Mouse (Mus musculus): ENCODE results near the gene Farp1. TPM values are rescaled to one million over a fixed set of nuclear protein-coding genes. Genes with fewer than 3 reads are reported as not detected.
A peak's percentile ranks its signal among the peaks of the same experiment; 100 is the strongest.

Gene Farp1
- polyA plus RNA-seq, 1 experiment from 2014 or later, result 25.0 TPM

DNA sequence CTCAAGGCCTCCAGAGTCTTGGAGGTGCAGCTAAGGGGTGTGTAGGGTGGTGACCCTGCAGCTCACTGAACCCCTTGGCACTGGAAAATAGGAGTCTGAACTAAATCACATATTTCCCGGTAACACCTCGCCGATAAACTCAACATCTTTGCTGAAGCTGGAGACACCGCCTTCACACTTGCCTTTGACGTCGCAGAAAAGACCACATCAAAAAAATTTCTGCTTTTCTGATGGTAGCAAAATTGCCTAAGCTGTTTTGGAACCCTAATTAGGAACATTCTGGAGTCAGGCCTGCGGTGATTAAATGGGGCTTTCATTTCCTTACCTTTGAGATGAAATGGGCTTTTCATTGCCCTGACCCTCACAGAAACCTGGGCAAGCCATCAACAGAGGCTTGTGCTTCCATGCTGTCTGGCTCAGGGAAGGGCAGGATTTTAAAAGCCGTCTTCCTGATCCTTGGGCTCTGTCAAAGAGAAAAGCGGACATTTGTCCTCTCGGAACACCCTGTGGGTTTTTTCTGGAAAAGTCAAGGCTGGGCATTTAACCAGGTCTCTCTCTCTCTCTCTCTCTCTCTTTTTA is 72.8 kb downstream of the Farp1 start:
- no peaks in the 10 kb centered on the region for H3K27me3 ChIP-seq
- H3K9ac ChIP-seq, result no peak overlapping the region
- 76% methylated on average over 10 of the region's 10 CpGs for WGBS
- peak overlapping the region; percentile 83 for H3K27ac ChIP-seq
- no peak for ATAC-seq (ENCODE audit: borderline replicate concordance, extremely low read depth, low FRiP score, low TSS enrichment)
- H3K4me1 ChIP-seq, result peaks cover 57% of the 10 kb centered on the region
- H3K4me2 ChIP-seq, result no peak overlapping the region
- H3K9me3 ChIP-seq, result no peaks in the 10 kb centered on the region
- H3K4me3 ChIP-seq, result no peak overlapping the region
- H3K36me3 ChIP-seq, result 0 out of 2 replicates have a peak, but pooled peaks cover 1% of the 10 kb centered on the region

- no peaks in the 10 kb centered on the region for H3K9me3 ChIP-seq
- H3K27me3 ChIP-seq, result no peaks in the 10 kb centered on the region
- ATAC-seq (ENCODE audit: borderline replicate concordance, extremely low read depth, low FRiP score, low TSS enrichment), result peak; percentile 31; the same call in 1 of the 2 replicates
- H3K4me2 ChIP-seq, result no peak overlapping the region; the same call in 1 of the 2 replicates
- H3K4me3 ChIP-seq, result no peak overlapping the region
- no peak overlapping the region for H3K9ac ChIP-seq
- peaks cover 55% of the 10 kb centered on the region for H3K4me1 ChIP-seq
- H3K36me3 ChIP-seq, result no peaks in the 10 kb centered on the region
- H3K27ac ChIP-seq, result peak overlapping the region; percentile 83
- WGBS, result 5% methylated on average over 8 of the region's 8 CpGs
Measured at GRCm38 (mm10) chr14:121108439-121109115, 73.6 kb downstream of the Farp1 start.

DNA sequence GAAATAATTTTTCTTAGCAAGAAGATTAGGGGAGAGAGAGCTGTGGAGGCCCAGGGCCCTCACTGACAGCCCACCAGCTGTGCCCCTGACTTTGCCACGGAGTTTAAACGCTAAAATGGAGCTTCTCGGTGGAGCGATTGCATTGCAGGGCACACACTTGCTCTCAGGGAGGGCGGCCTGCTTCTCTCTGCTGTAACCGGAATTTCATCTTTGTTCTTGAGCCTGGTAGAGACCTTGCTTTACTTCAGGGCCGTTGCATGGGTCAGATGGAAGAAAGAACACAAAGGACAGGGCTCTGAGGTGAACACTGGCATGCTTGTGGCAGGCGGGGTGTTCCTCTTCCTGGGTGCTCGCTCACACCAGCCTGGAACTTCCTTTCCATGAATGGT is 74.1 kb downstream of the Farp1 start:
- H3K9ac ChIP-seq, result no peak overlapping the region
- H3K36me3 ChIP-seq, result no peaks in the 10 kb centered on the region
- no peak overlapping the region; the same call in 1 of the 2 replicates for H3K4me2 ChIP-seq
- H3K4me1 ChIP-seq, result peaks cover 55% of the 10 kb centered on the region
- 23% methylated on average over 9 of the region's 9 CpGs for WGBS
- H3K9me3 ChIP-seq, result no peaks in the 10 kb centered on the region
- H3K4me3 ChIP-seq, result no peak overlapping the region
- no peaks in the 10 kb centered on the region for H3K27me3 ChIP-seq
- peak; percentile 19; the same call in 1 of the 2 replicates for ATAC-seq (ENCODE audit: borderline replicate concordance, extremely low read depth, low FRiP score, low TSS enrichment)
- H3K27ac ChIP-seq, result peak overlapping the region; percentile 83

DNA sequence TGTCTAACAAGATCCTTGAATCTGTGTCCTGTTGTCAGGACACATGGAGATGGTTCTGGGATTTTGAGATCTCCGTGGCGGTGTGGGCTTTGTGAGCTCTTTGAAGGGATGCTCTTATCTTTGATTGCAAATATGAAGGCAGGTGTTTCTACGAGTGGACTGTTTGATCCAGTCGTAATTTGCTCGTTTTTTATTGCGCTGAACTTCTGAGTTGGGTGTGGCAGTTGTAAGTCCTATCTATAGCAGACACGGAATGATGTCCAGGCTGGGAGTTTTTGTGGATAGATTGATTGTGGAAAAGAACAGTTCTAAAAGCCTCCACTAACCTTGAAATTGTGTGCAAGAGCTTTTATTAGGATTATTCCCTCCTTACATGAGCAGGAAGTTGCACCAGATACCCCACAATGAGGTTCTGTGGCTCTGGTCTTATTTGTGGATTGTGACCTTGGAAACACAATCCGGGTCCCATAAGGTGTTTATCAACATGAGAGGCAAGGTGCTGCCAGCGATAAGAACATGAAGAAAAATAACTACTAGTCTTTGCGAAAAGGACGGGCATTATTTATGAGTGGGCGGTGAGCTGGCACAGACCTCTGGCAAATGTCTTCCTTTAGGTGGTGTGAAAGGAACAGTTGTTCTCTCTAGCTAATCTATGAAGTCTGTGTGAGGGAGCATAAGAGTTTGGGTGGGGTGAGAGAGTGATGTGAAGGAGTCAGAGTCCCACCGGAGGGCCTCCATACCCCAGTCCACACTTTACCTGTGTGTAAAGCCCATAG is 75.7 kb downstream of the Farp1 start:
- WGBS, result 73% methylated on average over 13 of the region's 13 CpGs
- no peak overlapping the region for H3K27ac ChIP-seq
- no peaks in the 10 kb centered on the region for H3K27me3 ChIP-seq
- H3K36me3 ChIP-seq, result 0 out of 2 replicates have a peak, but pooled peaks cover 3% of the 10 kb centered on the region
- no peak overlapping the region for H3K4me3 ChIP-seq
- no peak overlapping the region for H3K9ac ChIP-seq
- ATAC-seq (ENCODE audit: borderline replicate concordance, extremely low read depth, low FRiP score, low TSS enrichment), result no peak
- H3K9me3 ChIP-seq, result no peaks in the 10 kb centered on the region
- peaks cover 42% of the 10 kb centered on the region for H3K4me1 ChIP-seq
- H3K4me2 ChIP-seq, result no peak overlapping the region

GRCm38 (mm10) chr14:121112061-121112460 is 77.1 kb downstream of the Farp1 start:
- 71% methylated on average over 8 of the region's 8 CpGs for WGBS
- Histone ChIP-seq H3K4me3 (no peak overlapping the region), H3K4me1 (peaks cover 29% of the 10 kb centered on the region), H3K9ac (no peak overlapping the region), H3K36me3 (0 out of 2 replicates have a peak, but pooled peaks cover 3% of the 10 kb centered on the region), H3K4me2 (no peak overlapping the region), H3K27me3 (no peaks in the 10 kb centered on the region), H3K27ac (no peak overlapping the region), H3K9me3 (no peaks in the 10 kb centered on the region)
- no peak for ATAC-seq (ENCODE audit: borderline replicate concordance, extremely low read depth, low FRiP score, low TSS enrichment)

DNA sequence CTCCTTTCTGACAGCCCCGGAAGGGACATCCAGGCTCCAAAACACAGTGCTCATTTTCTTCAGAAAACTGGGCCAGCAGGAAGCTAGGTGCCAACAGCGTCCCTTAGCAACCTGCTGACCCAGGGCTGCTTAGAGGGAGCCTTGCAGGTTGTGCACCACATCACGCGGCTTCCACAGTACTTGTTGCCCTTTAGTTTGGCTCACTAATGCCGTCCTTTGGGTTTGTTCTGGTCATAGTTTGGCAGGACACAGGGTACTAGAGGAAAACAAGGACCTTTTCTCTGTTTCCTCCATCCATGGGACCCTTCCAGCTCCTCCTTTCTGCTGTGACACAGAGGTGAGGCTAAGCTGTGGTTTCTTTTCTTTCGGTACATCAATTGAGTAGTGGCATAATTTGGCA is 78.8 kb downstream of the Farp1 start:
- WGBS, result 85% methylated on average over 6 of the region's 6 CpGs

GRCm38 (mm10) chr14:121116696-121117095 is 81.7 kb downstream of the Farp1 start:
- peaks cover 14% of the 10 kb centered on the region; the same call in 1 of the 2 replicates for H3K4me1 ChIP-seq
- 58% methylated on average over 4 of the region's 4 CpGs for WGBS
- no peak overlapping the region for H3K4me2 ChIP-seq

More for the DNA sequence above, 78.8 kb downstream of the Farp1 start:
- H3K27me3 ChIP-seq, result no peaks in the 10 kb centered on the region
- H3K4me3 ChIP-seq, result no peak overlapping the region
- H3K36me3 ChIP-seq, result 0 out of 2 replicates have a peak, but pooled peaks cover 3% of the 10 kb centered on the region
- no peak overlapping the region for H3K4me2 ChIP-seq
- H3K9me3 ChIP-seq, result no peaks in the 10 kb centered on the region
- ATAC-seq (ENCODE audit: borderline replicate concordance, extremely low read depth, low FRiP score, low TSS enrichment), result no peak
- H3K9ac ChIP-seq, result no peak overlapping the region
- peaks cover 18% of the 10 kb centered on the region for H3K4me1 ChIP-seq
- no peak overlapping the region for H3K27ac ChIP-seq

GRCm38 (mm10) chr14:121118860-121119259 is 83.9 kb downstream of the Farp1 start:
- no peaks in the 10 kb centered on the region for H3K27me3 ChIP-seq
- H3K4me1 ChIP-seq, result peaks cover 26% of the 10 kb centered on the region; the same call in 1 of the 2 replicates
- H3K4me3 ChIP-seq, result no peak overlapping the region
- no peak overlapping the region for H3K27ac ChIP-seq
- H3K9me3 ChIP-seq, result no peaks in the 10 kb centered on the region
- 0 out of 2 replicates have a peak, but pooled peaks cover 3% of the 10 kb centered on the region for H3K36me3 ChIP-seq
- WGBS, result 55% methylated on average over 7 of the region's 7 CpGs
- H3K4me2 ChIP-seq, result no peak overlapping the region
- ATAC-seq (ENCODE audit: borderline replicate concordance, extremely low read depth, low FRiP score, low TSS enrichment), result 0 out of 2 replicates have a peak, but pooled peaks have one; percentile 43
- H3K9ac ChIP-seq, result no peak overlapping the region

More at GRCm38 (mm10) chr14:121116696-121117095, 81.7 kb downstream of the Farp1 start:
- H3K4me3 ChIP-seq, result no peak overlapping the region
- H3K36me3 ChIP-seq, result 0 out of 2 replicates have a peak, but pooled peaks cover 3% of the 10 kb centered on the region
- ATAC-seq (ENCODE audit: borderline replicate concordance, extremely low read depth, low FRiP score, low TSS enrichment), result no peak
- no peak overlapping the region for H3K27ac ChIP-seq
- no peaks in the 10 kb centered on the region for H3K9me3 ChIP-seq
- H3K27me3 ChIP-seq, result no peaks in the 10 kb centered on the region
- no peak overlapping the region for H3K9ac ChIP-seq

- Histone ChIP-seq H3K4me1 (peaks cover 39% of the 10 kb centered on the region), H3K27me3 (no peaks in the 10 kb centered on the region), H3K4me3 (no peak overlapping the region), H3K4me2 (no peak overlapping the region), H3K36me3 (no peaks in the 10 kb centered on the region), H3K9ac (no peak overlapping the region), H3K27ac (no peak overlapping the region), H3K9me3 (no peaks in the 10 kb centered on the region)
- ATAC-seq (ENCODE audit: borderline replicate concordance, extremely low read depth, low FRiP score, low TSS enrichment), result no peak
- 43% methylated on average over 3 of the region's 3 CpGs for WGBS
Measured at GRCm38 (mm10) chr14:121121664-121122063, 86.7 kb downstream of the Farp1 start.

DNA sequence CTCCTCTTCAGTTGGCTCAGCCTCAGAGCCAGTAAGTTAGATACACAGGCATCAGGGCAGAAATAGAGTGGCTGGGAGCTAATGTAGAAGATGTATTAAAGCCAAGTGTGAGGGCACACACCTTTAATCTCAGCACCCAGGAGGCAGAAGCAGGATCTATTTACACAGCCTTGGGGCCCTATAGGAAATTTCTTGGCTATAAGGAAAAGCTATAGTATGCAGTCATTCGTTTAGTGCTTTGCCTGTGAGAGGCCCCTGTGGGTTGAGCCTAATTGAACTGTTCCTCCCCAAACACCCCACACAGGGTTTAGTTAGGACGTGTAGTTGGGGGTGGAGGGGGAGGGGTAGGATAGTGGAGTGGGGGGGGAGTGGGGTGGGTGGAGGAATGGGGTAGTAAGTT is 87.9 kb downstream of the Farp1 start:
- Histone ChIP-seq H3K9me3 (no peaks in the 10 kb centered on the region), H3K4me2 (no peak overlapping the region), H3K4me1 (peaks cover 39% of the 10 kb centered on the region), H3K4me3 (no peak overlapping the region), H3K27me3 (no peaks in the 10 kb centered on the region), H3K9ac (no peak overlapping the region), H3K27ac (no peak overlapping the region), H3K36me3 (no peaks in the 10 kb centered on the region)
- WGBS, result 19% methylated on average over 2 of the region's 2 CpGs
- no peak for ATAC-seq (ENCODE audit: borderline replicate concordance, extremely low read depth, low FRiP score, low TSS enrichment)

DNA sequence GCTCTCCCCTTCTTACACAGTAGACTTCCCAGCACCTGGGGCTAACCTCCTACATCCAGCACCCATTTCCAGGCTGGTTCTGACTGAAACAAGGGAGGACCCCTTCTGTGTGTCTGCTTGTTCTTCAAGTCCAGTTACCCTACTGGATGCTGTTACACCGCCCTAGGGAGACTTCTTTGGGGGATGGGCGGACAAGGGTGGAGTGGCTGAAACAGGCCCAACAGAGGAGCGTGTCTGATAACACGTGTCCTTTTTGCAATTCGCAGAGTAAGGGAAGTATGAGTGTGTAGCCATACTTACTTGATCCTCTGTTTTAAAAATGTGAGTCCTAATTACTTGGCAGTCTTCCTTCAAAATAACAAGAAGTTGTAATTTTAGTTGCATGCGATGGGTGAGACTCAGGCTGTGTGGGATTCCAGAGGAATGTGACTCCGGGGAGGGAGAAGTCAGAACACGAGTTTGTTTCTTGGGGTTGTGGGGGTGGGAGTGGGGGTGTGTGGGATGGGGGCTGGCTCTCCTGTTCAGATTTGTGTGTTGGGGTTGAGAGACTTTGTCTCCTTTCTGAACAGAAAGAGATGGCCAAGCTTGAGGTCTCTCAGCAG is 89.5 kb downstream of the Farp1 start:
- no peaks in the 10 kb centered on the region for H3K27me3 ChIP-seq
- no peak overlapping the region for H3K27ac ChIP-seq
- no peak overlapping the region for H3K4me3 ChIP-seq
- H3K4me1 ChIP-seq, result peaks cover 45% of the 10 kb centered on the region
- ATAC-seq (ENCODE audit: borderline replicate concordance, extremely low read depth, low FRiP score, low TSS enrichment), result no peak
- 66% methylated on average over 8 of the region's 8 CpGs for WGBS
- H3K9me3 ChIP-seq, result no peaks in the 10 kb centered on the region
- H3K4me2 ChIP-seq, result no peak overlapping the region
- H3K36me3 ChIP-seq, result no peaks in the 10 kb centered on the region
- no peak overlapping the region for H3K9ac ChIP-seq

Measured in lung, embryonic 15.5 days (tissue).